ENCODE assay signal across 8 mouse cellular contexts in the genomic region with DNA sequence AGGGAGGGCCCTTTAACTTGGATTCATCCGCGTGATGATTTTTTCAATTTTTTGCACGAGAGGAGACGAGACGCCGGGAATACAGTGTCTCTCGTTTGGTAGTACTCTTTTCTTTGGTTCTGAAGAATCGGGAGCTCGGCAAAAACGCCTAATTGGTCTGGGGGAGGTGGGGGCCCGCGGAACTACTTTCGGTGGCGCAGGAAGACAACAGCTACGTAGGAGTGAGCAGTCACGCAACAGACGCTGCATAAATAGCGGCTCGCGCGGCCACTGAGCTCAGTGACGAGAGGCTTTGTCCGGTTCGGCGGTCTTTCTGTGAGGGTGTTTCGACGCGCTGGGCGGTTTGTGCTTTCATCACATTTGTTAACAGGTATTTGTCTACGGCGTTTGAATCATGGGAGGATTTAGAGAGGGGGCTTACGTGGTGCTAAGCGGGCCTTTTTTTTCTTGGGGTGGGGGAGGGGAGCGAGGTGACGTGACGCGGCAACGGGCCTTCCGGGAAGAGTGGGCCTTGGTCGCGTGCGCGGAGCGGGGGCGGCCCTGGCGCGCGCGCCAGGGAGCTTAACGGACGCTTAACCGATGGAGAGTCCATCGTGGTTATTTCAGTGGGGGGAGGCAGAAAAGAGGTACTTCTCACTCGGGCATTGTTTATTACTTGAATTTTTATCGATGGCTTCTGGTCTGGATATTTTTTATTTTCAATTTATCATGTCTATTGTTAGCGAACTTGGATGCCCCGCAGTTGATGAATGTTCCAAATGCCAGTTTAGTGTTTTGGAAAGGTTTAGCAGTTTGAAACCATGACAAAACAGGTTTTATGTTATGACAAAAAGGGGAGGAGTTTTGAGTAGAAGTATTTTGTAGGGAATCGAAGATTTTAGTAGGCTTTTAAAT. TPM values are rescaled to one million over a fixed set of nuclear protein-coding genes. Genes with fewer than 3 reads are reported as not detected.
DNase-seq lines count a peak whose midpoint lies in the region; ATAC-seq and TF ChIP-seq lines count a peak whose summit lies in the region.

No protein-coding gene starts in this region.

- no peaks in the 10 kb centered on the region for H3K4me1 ChIP-seq in ES-Bruce4 (ENCODE audit: control insufficient read depth, insufficient read depth, low read length)
- peaks cover 41% of the 10 kb centered on the region for H3K4me1 ChIP-seq in forebrain, embryonic 13.5 days
- H3K4me1 ChIP-seq in lung, postnatal 0 days (ENCODE audit: insufficient read depth, low read depth, low read length): peaks cover 17% of the 10 kb centered on the region; the same call in 1 of the 2 replicates

- TF ChIP-seq POLR2A in ES-Bruce4 (IDR thresholded peaks at IDR 0.05; ENCODE audit: insufficient read depth, low read length): peak; percentile 99

- no peak for TF ChIP-seq CTCF in ES-Bruce4 (IDR thresholded peaks at IDR 0.05; ENCODE audit: low read depth, low read length)
- no peak for TF ChIP-seq CTCF in lung, postnatal 0 days (IDR thresholded peaks at IDR 0.05)

- ATAC-seq in cerebellum, adult (ENCODE audit: insufficient number of reproducible peaks, low FRiP score, low TSS enrichment): peak; percentile 64; the same call in 1 of the 2 replicates
- peak; percentile 90 for ATAC-seq in forebrain, embryonic 13.5 days
- peak; percentile 78 for ATAC-seq in lung, postnatal 0 days

- H3K9me3 ChIP-seq in ES-Bruce4 (replicated peaks; ENCODE audit: control insufficient read depth, insufficient read depth, low read length, poor library complexity, severe bottlenecking): no peaks in the 10 kb centered on the region
- no peaks in the 10 kb centered on the region for H3K9me3 ChIP-seq in forebrain, embryonic 13.5 days (replicated peaks)
- H3K9me3 ChIP-seq in lung, postnatal 0 days (ENCODE audit: low read length): no peaks in the 10 kb centered on the region

- intact Hi-C loops in heart, postnatal 14 days (cut with DNase I): loop anchor here (2.0 to 5.0 kb wide), 2 partner anchors 51 to 94 kb away; partner anchors contain the start of genes Ncor1 and Pigl

- no peaks in the 10 kb centered on the region for H3K27me3 ChIP-seq in ES-Bruce4 (ENCODE audit: control insufficient read depth, insufficient read depth, low read length, poor library complexity, severe bottlenecking)
- no peaks in the 10 kb centered on the region for H3K27me3 ChIP-seq in forebrain, embryonic 13.5 days
- H3K27me3 ChIP-seq in lung, postnatal 0 days (replicated peaks; ENCODE audit: insufficient read depth, low read length): no peaks in the 10 kb centered on the region

- peak overlapping the region; percentile 77 for H3K4me2 ChIP-seq in forebrain, embryonic 13.5 days
- peak overlapping the region; percentile 57 for H3K4me2 ChIP-seq in lung, postnatal 0 days (replicated peaks; ENCODE audit: low read depth, low read length)

- WGBS in forebrain, embryonic 13.5 days: under 1% methylated on average over 58 of the region's 58 CpGs
- under 1% methylated on average over 58 of the region's 58 CpGs for WGBS in lung, postnatal 0 days

- peak; percentile 92 for DNase-seq in heart, postnatal 14 days
- DNase-seq in layer of hippocampus, adult 9-10 months (ENCODE audit: low spot score): peak; percentile 77
- peak; percentile 90 for DNase-seq in lung, postnatal 0 days (ENCODE audit: low spot score)
- DNase-seq in ovary, postnatal 10 days (ENCODE audit: low spot score): peak; percentile 90
- DNase-seq in thymus, postnatal 0 days (ENCODE audit: low spot score): peak; percentile 94

- H3K27ac ChIP-seq in ES-Bruce4 (ENCODE audit: insufficient read depth, low read length): peak overlapping the region; percentile 58
- peak overlapping the region; percentile 87 for H3K27ac ChIP-seq in forebrain, embryonic 13.5 days
- H3K27ac ChIP-seq in lung, postnatal 0 days (ENCODE audit: low read length): peak overlapping the region; percentile 74

- peaks cover 18% of the 10 kb centered on the region for H3K36me3 ChIP-seq in ES-Bruce4 (ENCODE audit: control insufficient read depth, insufficient read depth, low read length, poor library complexity, severe bottlenecking)
- peaks cover 29% of the 10 kb centered on the region for H3K36me3 ChIP-seq in forebrain, embryonic 13.5 days (ENCODE audit: poor library complexity, severe bottlenecking)
- H3K36me3 ChIP-seq in lung, postnatal 0 days (ENCODE audit: insufficient read depth, low read length): no peaks in the 10 kb centered on the region

- peak; percentile 69; the same call in 1 of the 2 replicates for TF ChIP-seq EP300 in ES-Bruce4 (IDR thresholded peaks at IDR 0.05; ENCODE audit: insufficient read depth, low read depth, low read length)
- peak; percentile 75; the same call in 1 of the 2 replicates for TF ChIP-seq EP300 in lung, postnatal 0 days (IDR thresholded peaks at IDR 0.05)

- H3K4me3 ChIP-seq in ES-Bruce4 (ENCODE audit: low read depth, low read length): peak overlapping the region; percentile 78
- peak overlapping the region; percentile 71 for H3K4me3 ChIP-seq in forebrain, embryonic 13.5 days
- peak overlapping the region; percentile 81 for H3K4me3 ChIP-seq in lung, postnatal 0 days (ENCODE audit: low read depth, low read length)

- peak overlapping the region; percentile 97 for H3K9ac ChIP-seq in ES-Bruce4 (ENCODE audit: low read depth, poor library complexity, severe bottlenecking)
- peak overlapping the region; percentile 86 for H3K9ac ChIP-seq in forebrain, embryonic 13.5 days
- H3K9ac ChIP-seq in lung, postnatal 0 days (replicated peaks; ENCODE audit: low read depth): peak overlapping the region; percentile 60

RNA-seq across cellular contexts. Expression of gene Ubb, which starts 0.5 kb away (rescaled TPM):
- polyA plus RNA-seq in ES-Bruce4 (2011; ENCODE audit: insufficient read depth, insufficient read length, low read depth, missing spikeins): 626 and 640 TPM in 2 replicates
- 4,545 and 4,559 TPM in 2 replicates for polyA plus RNA-seq in forebrain, embryonic 13.5 days (2015; fragmentation: Nextera tagmentation; extraction: Ambion mirVana)
- 100 to 1,000 TPM; 658 to 665 TPM for total RNA-seq in heart, postnatal 14 days (2021)
- polyA plus RNA-seq in lung, postnatal 0 days (2015; fragmentation: Nextera tagmentation; extraction: Ambion mirVana): 2,346 and 2,640 TPM in 2 replicates
- 3,204 and 3,318 TPM in 2 replicates for polyA plus RNA-seq in thymus, postnatal 0 days (2015; fragmentation: Nextera tagmentation; extraction: Ambion mirVana)

RNA-seq across cellular contexts. Expression of gene Cenpv, which starts 12.4 kb away (rescaled TPM):
- 66.9 and 77.3 TPM in 2 replicates for polyA plus RNA-seq in ES-Bruce4 (2011; ENCODE audit: insufficient read depth, insufficient read length, low read depth, missing spikeins)
- polyA plus RNA-seq in forebrain, embryonic 13.5 days (2015; fragmentation: Nextera tagmentation; extraction: Ambion mirVana): 74.4 and 78.7 TPM in 2 replicates
- total RNA-seq in heart, postnatal 14 days (2021): 10 to 100 TPM; 16.8 to 20.0 TPM
- polyA plus RNA-seq in lung, postnatal 0 days (2015; fragmentation: Nextera tagmentation; extraction: Ambion mirVana): 5.4 and 6.4 TPM in 2 replicates
- polyA plus RNA-seq in thymus, postnatal 0 days (2015; fragmentation: Nextera tagmentation; extraction: Ambion mirVana): 20.8 and 21.2 TPM in 2 replicates

RNA-seq across cellular contexts. Expression of gene Trpv2, which starts 22.8 kb away (rescaled TPM):
- polyA plus RNA-seq in ES-Bruce4 (2011; ENCODE audit: insufficient read depth, insufficient read length, low read depth, missing spikeins): 1.5 and 1.9 TPM in 2 replicates
- polyA plus RNA-seq in forebrain, embryonic 13.5 days (2015; fragmentation: Nextera tagmentation; extraction: Ambion mirVana): 8.2 and 9.1 TPM in 2 replicates
- total RNA-seq in heart, postnatal 14 days (2021): 1 to 10 TPM; 3.4 to 4.5 TPM
- 6.1 and 6.2 TPM in 2 replicates for polyA plus RNA-seq in lung, postnatal 0 days (2015; fragmentation: Nextera tagmentation; extraction: Ambion mirVana)
- polyA plus RNA-seq in thymus, postnatal 0 days (2015; fragmentation: Nextera tagmentation; extraction: Ambion mirVana): 48.1 and 51.6 TPM in 2 replicates

Comparison
In these comparisons a context has a peak if more than half of its experiments do, and no peak if none do; other contexts are left out.
1. Peak in every context shown above with its lines: DNase-seq, ATAC-seq, H3K4me3 ChIP-seq and H3K27ac ChIP-seq.